Mouse (Mus musculus) left cerebral cortex, adult 2 months (tissue): Measurements from ENCODE around the gene Cerk. TPM values are rescaled to one million over a fixed set of nuclear protein-coding genes. Genes with fewer than 3 reads are reported as not detected.

ENCODE experiments used
- DNase-seq, 2 experiments: peaks; one replicate each; pipeline ENCODE4 v3.0.0; 2021 to 2022; ENCODE audit warnings: low spot score in 2 of 2, mixed read lengths in 1 of 2; ENCODE audit errors: extremely low spot score in 1 of 2
- H3K27ac ChIP-seq: fragments of 200-600 bp; 2 replicates; pipeline ENCODE4 v1.8.1; 2022
- H3K4me3 ChIP-seq: fragments of 200-600 bp; 2 replicates; pipeline ENCODE4 v1.8.1; 2022
- CTCF ChIP-seq: fragments of 200-600 bp; IDR thresholded peaks from 2 replicates; pipeline ENCODE4 v1.8.1; 2022; ENCODE audit warnings: antibody characterized with exemption, mild to moderate bottlenecking, moderate library complexity
- intact Hi-C: fragments of 180-260 bp; cut with DNase I; formaldehyde crosslinking; loops from one replicate; pipeline ENCODE4 v1.15.1; 2025
- total RNA-seq, 2 experiments: library from RNA; stranded (reverse); gene quantifications; 2 replicates each; pipeline ENCODE4 v1.2.3; 2021

Cerk gene
- total RNA-seq, 2 experiments from 2014 or later: 57.9 to 59.0 TPM

GRCm38 (mm10) chr15:86145046-86145445 is 40.9 kb downstream of the Cerk start:
- Histone ChIP-seq H3K4me3 (no peak overlapping the region), H3K27ac (no peak overlapping the region)
- intact Hi-C loops: no loop called here
- DNase-seq: no peak
- TF ChIP-seq CTCF: no peak

GRCm38 (mm10) chr15:86144577-86144976 is 41.4 kb downstream of the Cerk start:
- no peak for TF ChIP-seq CTCF
- no peak overlapping the region; the same call in 1 of the 2 replicates for H3K27ac ChIP-seq
- DNase-seq: no peak
- H3K4me3 ChIP-seq: no peak overlapping the region
- intact Hi-C loops: loop anchor here (5.0 kb wide), 1 partner anchor 83 kb away; no protein-coding TSS in a partner anchor

- TF ChIP-seq CTCF: peak; percentile 96; the same call in 1 of the 2 replicates
- DNase-seq: peak; percentile 47 to 63
- H3K27ac ChIP-seq: no peak overlapping the region
- intact Hi-C loops: loop anchor here (5.0 kb wide), 1 partner anchor 87 kb away; no protein-coding TSS in a partner anchor
- H3K4me3 ChIP-seq: no peak overlapping the region
Observed at GRCm38 (mm10) chr15:86140323-86140722, 45.6 kb downstream of the Cerk start.

- H3K27ac ChIP-seq: no peak overlapping the region
- peak; percentile 59 for TF ChIP-seq CTCF
- intact Hi-C loops: loop anchor here (5.0 kb wide), 1 partner anchor 240 kb away; no protein-coding TSS in a partner anchor
- H3K4me3 ChIP-seq: no peak overlapping the region
- peak in 1 of 2 experiments; percentile 50 for DNase-seq
Observed at GRCm38 (mm10) chr15:86137638-86138037, 48.3 kb downstream of the Cerk start.

- no peak overlapping the region for H3K4me3 ChIP-seq
- DNase-seq: peak; percentile 83 to 92
- H3K27ac ChIP-seq: no peak overlapping the region
- TF ChIP-seq CTCF: peak; percentile 88
- intact Hi-C loops: loop anchor here (1.0 to 5.0 kb wide), 4 partner anchors 77 to 418 kb away; no protein-coding TSS in a partner anchor
Observed at GRCm38 (mm10) chr15:86134941-86135783, 50.8 kb downstream of the Cerk start.

- no peak overlapping the region for H3K4me3 ChIP-seq
- H3K27ac ChIP-seq: no peak overlapping the region
- intact Hi-C loops: loop anchor here (5.0 kb wide), 1 partner anchor 413 kb away; no protein-coding TSS in a partner anchor
- no peak for DNase-seq
- no peak for TF ChIP-seq CTCF
Observed at GRCm38 (mm10) chr15:86130657-86131056, 55.3 kb downstream of the Cerk start.

GRCm38 (mm10) chr15:86129036-86129435 is 56.9 kb downstream of the Cerk start:
- no peak for TF ChIP-seq CTCF
- intact Hi-C loops: no loop called here
- no peak overlapping the region for H3K4me3 ChIP-seq
- DNase-seq: no peak
- H3K27ac ChIP-seq: no peak overlapping the region

- Histone ChIP-seq H3K27ac (no peak overlapping the region), H3K4me3 (no peak overlapping the region)
- intact Hi-C loops: loop anchor here (1.0 to 5.0 kb wide), 3 partner anchors 37 to 227 kb away; no protein-coding TSS in a partner anchor
- peak; percentile 76 for TF ChIP-seq CTCF
- DNase-seq: peak; percentile 69 to 79
Observed at GRCm38 (mm10) chr15:86124359-86124758, 61.6 kb downstream of the Cerk start.

GRCm38 (mm10) chr15:86123409-86123808 is 62.5 kb downstream of the Cerk start:
- no peak for TF ChIP-seq CTCF
- H3K27ac ChIP-seq: no peak overlapping the region
- intact Hi-C loops: loop anchor here (5.0 kb wide), 2 partner anchors 36 to 226 kb away; no protein-coding TSS in a partner anchor
- no peak overlapping the region for H3K4me3 ChIP-seq
- DNase-seq: no peak

GRCm38 (mm10) chr15:86122261-86122949 is 63.5 kb downstream of the Cerk start:
- no peak for TF ChIP-seq CTCF
- intact Hi-C loops: loop anchor here (5.0 kb wide), 2 partner anchors 35 to 225 kb away; no protein-coding TSS in a partner anchor
- Histone ChIP-seq H3K4me3 (no peak overlapping the region), H3K27ac (no peak overlapping the region)
- no peak for DNase-seq

- Histone ChIP-seq H3K4me3 (no peak overlapping the region), H3K27ac (no peak overlapping the region)
- intact Hi-C loops: no loop called here
- no peak for DNase-seq
- no peak for TF ChIP-seq CTCF
Observed at GRCm38 (mm10) chr15:86119186-86119585, 66.8 kb downstream of the Cerk start.
